Mouse (Mus musculus): ENCODE measurements around the gene Ndrg4. TPM values are rescaled to one million over a fixed set of nuclear protein-coding genes. Genes with fewer than 3 reads are reported as not detected.

Ndrg4 gene
- total RNA-seq, 2 experiments from 2014 or later, result 3.8 to 6.2 TPM

GRCm38 (mm10) chr8:95715676-95716531, 39.1 kb downstream of the Ndrg4 start, which contains the start of gene Setd6:
Setd6 (plus strand) TSS chr8:95715881.
- peak; percentile 83 for DNase-seq (ENCODE audit: low spot score)

- DNase-seq (ENCODE audit: low spot score), result no peak
These were observed 40.0 kb downstream of the Ndrg4 start for GRCm38 (mm10) chr8:95716546-95717335.

- DNase-seq (ENCODE audit: low spot score), result no peak
These were observed 50.8 kb downstream of the Ndrg4 start for GRCm38 (mm10) chr8:95727625-95728024.

GRCm38 (mm10) chr8:95738596-95738995, 61.8 kb downstream of the Ndrg4 start:
- no peak for DNase-seq (ENCODE audit: low spot score)

GRCm38 (mm10) chr8:95741732-95742131, 65.0 kb downstream of the Ndrg4 start:
- DNase-seq (ENCODE audit: low spot score), result no peak

- no peak for DNase-seq (ENCODE audit: low spot score)
These were observed 71.2 kb downstream of the Ndrg4 start for GRCm38 (mm10) chr8:95748028-95748427.

GRCm38 (mm10) chr8:95751924-95752323, 75.1 kb downstream of the Ndrg4 start:
- no peak for DNase-seq (ENCODE audit: low spot score)

GRCm38 (mm10) chr8:95760323-95760722, 83.5 kb downstream of the Ndrg4 start:
- DNase-seq (ENCODE audit: low spot score), result no peak

GRCm38 (mm10) chr8:95764133-95764532, 87.4 kb downstream of the Ndrg4 start:
- DNase-seq (ENCODE audit: low spot score), result no peak

Small RNA genes within 50 kb of the gene (microRNA-seq; reads per million reads assigned to microRNA genes)
- not detected for gene Mir7073

Other genes starting within 250 kb of the Ndrg4 start
- gene Cfap20, start 242.1 kb upstream of the Ndrg4 start, total RNA-seq (2021), result 1 to 10 TPM; 6.0 to 6.5 TPM
- gene Csnk2a2, start 186.9 kb upstream of the Ndrg4 start, total RNA-seq (2021), result 10 to 100 TPM; 24.2 to 24.7 TPM
- not detected for gene Ccdc113, start 142.9 kb upstream of the Ndrg4 start, total RNA-seq (2021)
- gene Prss54, start 100.6 kb upstream of the Ndrg4 start, total RNA-seq (2021), result not detected
- gene Gins3, start 43.5 kb upstream of the Ndrg4 start, total RNA-seq (2021), result under 1 TPM; 0.38 to 0.66 TPM
- 10 to 100 TPM; 13.5 to 15.6 TPM for gene Setd6, start 38.9 kb downstream of the Ndrg4 start, total RNA-seq (2021)
- 10 to 100 TPM; 63.3 to 67.2 TPM for gene Cnot1, start 130.5 kb downstream of the Ndrg4 start, total RNA-seq (2021)
- gene Sap18b, start 148.4 kb downstream of the Ndrg4 start, total RNA-seq (2021), result 10 to 100 TPM; 85.3 to 91.9 TPM
- 1 to 10 TPM; 5.5 to 5.8 TPM for gene Slc38a7, start 176.6 kb downstream of the Ndrg4 start, total RNA-seq (2021)
- 100 to 1,000 TPM; 390 to 437 TPM for gene Got2, start 211.6 kb downstream of the Ndrg4 start, total RNA-seq (2021)

Measured in gastrocnemius, adult 18-20 months (tissue).